ENCODE assay signal across 16 mouse cellular contexts in genomic region chr12:118295793-118296192, GRCm38 (mm10). TPM values are rescaled to one million over a fixed set of nuclear protein-coding genes. Genes with fewer than 3 reads are reported as not detected.
A peak's percentile ranks its signal among the peaks of the same experiment; 100 is the strongest.
DNase-seq lines count a peak whose midpoint lies in the region; ATAC-seq and TF ChIP-seq lines count a peak whose summit lies in the region.
"Had no signal": no experiment of that assay in that cellular context is flagged by ENCODE, and none has a peak within 500 bp of the region (broad histone marks: within the 10 kb centered on the region; RNA-seq: fewer than 3 reads in every experiment).

No protein-coding gene starts in this region.

- H3K4me1 ChIP-seq in lung, postnatal 0 days (ENCODE audit: insufficient read depth, low read depth, low read length): peaks cover 7% of the 10 kb centered on the region; the same call in 1 of the 2 replicates
- peaks cover 44% of the 10 kb centered on the region for H3K4me1 ChIP-seq in G1E (ENCODE audit: insufficient read depth, low read depth, low read length)
- H3K4me1 ChIP-seq in megakaryocyte, embryonic 14.5 days: peaks cover 43% of the 10 kb centered on the region
- H3K4me1 ChIP-seq: stomach, embryonic 15.5 days had no signal

- no peak for TF ChIP-seq CTCF in lung, postnatal 0 days (IDR thresholded peaks at IDR 0.05)
- TF ChIP-seq CTCF in G1E (IDR thresholded peaks at IDR 0.05; ENCODE audit: low read depth, low read length): no peak

- WGBS in lung, postnatal 0 days: 95% methylated on average over 1 of the region's 1 CpGs

- no peaks in the 10 kb centered on the region for H3K36me3 ChIP-seq in lung, postnatal 0 days (ENCODE audit: insufficient read depth, low read length)
- peaks cover 19% of the 10 kb centered on the region for H3K36me3 ChIP-seq in G1E (replicated peaks)
- peaks cover 30% of the 10 kb centered on the region for H3K36me3 ChIP-seq in megakaryocyte, embryonic 14.5 days (replicated peaks; ENCODE audit: low read length)
- H3K36me3 ChIP-seq: stomach, embryonic 15.5 days had no signal

- H3K4me2 ChIP-seq in lung, postnatal 0 days (replicated peaks; ENCODE audit: low read depth, low read length): 0 out of 2 replicates have a peak overlapping the region, but pooled peaks have one; percentile 6
- H3K4me2 ChIP-seq: limb, embryonic 13.5 days; stomach, embryonic 15.5 days had no signal

- H3K4me3 ChIP-seq in lung, postnatal 0 days (ENCODE audit: low read depth, low read length): no peak overlapping the region
- peak overlapping the region; percentile 64; the same call in 1 of the 2 replicates for H3K4me3 ChIP-seq in G1E (ENCODE audit: low read depth, low read length)
- H3K4me3 ChIP-seq in megakaryocyte, embryonic 14.5 days (replicated peaks): peak overlapping the region; percentile 86
- H3K4me3 ChIP-seq: limb, embryonic 13.5 days; stomach, embryonic 15.5 days had no signal

- H3K27me3 ChIP-seq in lung, postnatal 0 days (replicated peaks; ENCODE audit: insufficient read depth, low read length): no peaks in the 10 kb centered on the region
- no peaks in the 10 kb centered on the region for H3K27me3 ChIP-seq in G1E (ENCODE audit: insufficient read depth, low read length)
- H3K27me3 ChIP-seq in megakaryocyte, embryonic 14.5 days (replicated peaks): no peaks in the 10 kb centered on the region
- H3K27me3 ChIP-seq: limb, embryonic 13.5 days; stomach, embryonic 15.5 days had no signal

- no peak overlapping the region for H3K9ac ChIP-seq in lung, postnatal 0 days (replicated peaks; ENCODE audit: low read depth)
- H3K9ac ChIP-seq: limb, embryonic 13.5 days; stomach, embryonic 15.5 days had no signal

- H3K9me3 ChIP-seq in lung, postnatal 0 days (ENCODE audit: low read length): no peaks in the 10 kb centered on the region
- no peaks in the 10 kb centered on the region for H3K9me3 ChIP-seq in G1E (replicated peaks)
- no peaks in the 10 kb centered on the region for H3K9me3 ChIP-seq in megakaryocyte, embryonic 14.5 days
- H3K9me3 ChIP-seq: limb, embryonic 13.5 days; midbrain, embryonic 10.5 days; stomach, embryonic 15.5 days had no signal

- DNase-seq in lung, postnatal 0 days (ENCODE audit: low spot score): no peak
- no peak for DNase-seq in lung, postnatal 14 days
- DNase-seq in G1E (ENCODE audit: low spot score): no peak
- no peak for DNase-seq in urinary bladder, postnatal 14 days (ENCODE audit: low spot score)
- no peak for DNase-seq in heart, postnatal 10 days
- DNase-seq: adrenal gland, adult 8-10 months; cerebellum, postnatal 14 days; gastrocnemius, postnatal 10 days; kidney, adult 2 months; kidney, postnatal 25 days; thymus, adult 2 months had no signal

- intact Hi-C loops in heart, postnatal 10 days (cut with DNase I): loop anchor here (10.0 kb wide), 1 partner anchor 451 kb away; no protein-coding TSS in a partner anchor

- no peak for ATAC-seq in lung, postnatal 0 days
- ATAC-seq in G1E (ENCODE audit: extremely low read depth, insufficient number of reproducible peaks, low FRiP score, poor library complexity, severe bottlenecking): no peak; the same call in 1 of the 2 replicates
- peak; percentile 30 for ATAC-seq in inflammation-experienced regulatory T-cells, adult 6 months

- TF ChIP-seq EP300 in lung, postnatal 0 days (IDR thresholded peaks at IDR 0.05): no peak

- H3K27ac ChIP-seq in lung, postnatal 0 days (ENCODE audit: low read length): no peak overlapping the region
- H3K27ac ChIP-seq: limb, embryonic 13.5 days; midbrain, embryonic 10.5 days; stomach, embryonic 15.5 days had no signal

RNA-seq across cellular contexts. Expression of gene Sp4, which starts 5.4 kb away (rescaled TPM):
- polyA plus RNA-seq in lung, postnatal 0 days (2015; fragmentation: Nextera tagmentation; extraction: Ambion mirVana): 5.6 and 6.5 TPM in 2 replicates
- total RNA-seq in G1E (2014; fragmentation: Nextera tagmentation) (19.6 and 38.6 TPM in 2 replicates), G1E (2017) (12.8 and 14.9 TPM in 2 replicates)
- 12.7 and 19.6 TPM in 2 replicates for polyA plus RNA-seq in G1E (2012)
- 10 to 100 TPM; 18.0 to 24.1 (median 20.7) TPM for polyA plus RNA-seq in inflammation-experienced regulatory T-cells, adult 6 months (2017; shearing (Covaris generic))
- polyA plus RNA-seq in megakaryocyte, embryonic 14.5 days (2012; ENCODE audit: insufficient read depth, low replicate concordance): 2.6 TPM in 1 of 2 replicates, not detected in the other
- 10 to 100 TPM in 1 of 2 experiments, 1 to 10 TPM in 1; 7.8 to 10.3 TPM for total RNA-seq in heart, postnatal 10 days (2021)
